Mouse (Mus musculus): ENCODE results near the gene March9. TPM values are rescaled to one million over a fixed set of nuclear protein-coding genes. Genes with fewer than 3 reads are reported as not detected.

The March9 gene
- polyA plus RNA-seq, 1 experiment from 2014 or later: 1.5 TPM

DNA sequence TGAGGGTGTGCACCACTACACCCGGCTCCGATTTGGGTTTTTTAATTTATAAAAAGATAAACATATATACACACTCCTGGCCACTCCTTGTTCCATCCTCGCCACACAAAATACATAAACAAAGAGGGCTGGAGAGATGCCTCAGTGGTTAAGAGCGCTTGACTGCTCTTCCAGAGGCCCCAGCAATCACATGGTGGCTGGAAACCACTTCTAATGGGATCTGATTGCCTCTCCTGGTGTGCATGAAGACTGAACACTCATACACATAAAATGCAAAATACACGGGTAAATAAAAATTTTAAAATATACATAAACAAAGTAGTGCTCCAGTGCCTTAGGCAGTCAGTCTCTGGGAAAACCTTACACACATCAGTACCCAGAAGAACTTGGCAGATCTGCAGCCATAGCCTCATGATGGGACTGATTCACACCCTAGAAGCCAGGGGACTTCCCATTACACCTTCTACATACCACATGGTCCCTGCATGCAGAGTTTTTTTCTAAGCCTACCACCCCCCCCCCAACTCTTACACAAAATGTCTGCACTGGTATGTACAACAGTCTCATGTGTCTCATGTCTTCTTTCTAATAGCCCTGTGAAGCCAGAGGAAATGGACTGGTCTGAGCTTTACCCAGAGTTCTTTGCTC lies 17.4 kb downstream of the March9 start:
- peak overlapping the region; percentile 79 for H3K4me3 ChIP-seq
- H3K4me2 ChIP-seq (replicated peaks): peak overlapping the region; percentile 97
- peak overlapping the region; percentile 79 for H3K9ac ChIP-seq
- peaks cover 19% of the 10 kb centered on the region for H3K4me1 ChIP-seq
- H3K9me3 ChIP-seq: no peaks in the 10 kb centered on the region
- WGBS: 16% methylated on average over 5 of the region's 5 CpGs
- H3K27me3 ChIP-seq: peaks cover 24% of the 10 kb centered on the region
- peak overlapping the region; percentile 69; the same call in 1 of the 2 replicates for H3K27ac ChIP-seq
- H3K36me3 ChIP-seq: peaks cover 34% of the 10 kb centered on the region
- no peak for ATAC-seq (ENCODE audit: low FRiP score, low read depth)

DNA sequence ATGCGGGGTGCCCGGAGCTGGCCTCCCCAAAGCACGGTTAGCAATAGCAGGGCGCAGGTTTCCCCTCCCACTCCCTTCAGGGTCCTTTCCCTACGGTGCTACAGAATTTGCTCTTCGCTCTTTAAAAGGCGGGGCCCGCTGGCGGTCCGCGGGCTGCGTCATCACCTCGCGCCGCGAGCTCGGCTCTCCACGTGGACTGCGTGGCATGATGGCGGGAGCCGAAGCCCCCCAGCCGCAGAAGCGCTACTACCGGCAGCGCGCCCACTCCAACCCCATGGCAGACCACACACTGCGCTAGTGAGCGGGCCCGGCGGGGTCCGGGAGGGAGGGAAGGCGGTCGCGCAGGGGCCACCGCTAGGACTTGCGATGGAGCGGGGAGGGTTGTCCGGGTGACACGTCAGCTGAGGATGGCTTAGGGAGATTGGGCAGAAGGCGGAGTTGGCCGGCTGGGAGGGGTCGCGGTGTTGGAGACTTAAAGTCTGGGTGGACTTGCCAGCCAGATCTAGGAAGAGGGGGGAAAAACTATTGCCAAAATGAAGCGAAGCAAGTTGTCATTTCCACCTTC lies 18.1 kb downstream of the March9 start:
- peak overlapping the region; percentile 69 for H3K27ac ChIP-seq
- WGBS: under 1% methylated on average over 44 of the region's 44 CpGs
- ATAC-seq (ENCODE audit: low FRiP score, low read depth): peak; percentile 90

DNA sequence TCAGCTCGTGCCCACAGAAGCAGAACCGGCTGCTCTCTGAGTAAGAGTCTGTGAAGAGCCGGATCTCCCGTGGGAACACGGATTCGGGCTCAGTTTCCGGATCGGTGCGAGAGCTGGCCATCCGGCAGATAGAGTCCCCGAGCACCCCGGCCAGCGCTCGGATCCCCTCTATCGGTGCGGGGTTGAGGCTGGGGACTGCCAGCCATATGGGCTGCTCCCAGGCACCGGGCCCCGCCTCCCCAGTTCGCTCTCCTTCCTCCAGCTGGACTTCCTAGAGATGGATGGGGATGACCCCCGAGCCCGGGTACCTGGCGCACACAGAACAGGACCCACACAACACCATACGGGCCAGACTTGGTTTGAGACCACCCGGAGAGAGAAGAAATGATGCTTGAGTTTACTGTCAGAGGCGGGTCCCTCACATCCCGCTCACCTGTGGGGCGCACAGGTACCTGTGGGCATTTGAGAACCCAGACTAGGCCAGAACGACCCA lies 18.7 kb downstream of the March9 start, which contains the start of the genes Mettl1 and Eef1akmt3:
Gene Mettl1 (plus strand): TSS at position 141 of the 493 bp plus-strand sequence.
Gene Eef1akmt3 (minus strand): TSS at position 240 of the 493 bp plus-strand sequence.
- Histone ChIP-seq H3K9me3 (no peaks in the 10 kb centered on the region), H3K27ac (peak within 1 kb of the TSS; percentile 69), H3K4me1 (peaks cover 19% of the 10 kb centered on the region), H3K9ac (peak within 1 kb of the TSS; percentile 79), H3K36me3 (peaks cover 24% of the 10 kb centered on the region), H3K4me2 (replicated peaks) (peak within 1 kb of the TSS; percentile 97), H3K4me3 (peak within 1 kb of the TSS; percentile 79), H3K27me3 (peaks cover 12% of the 10 kb centered on the region)
- WGBS: under 1% methylated on average over 28 of the region's 28 CpGs
- peak; percentile 58 for ATAC-seq (ENCODE audit: low FRiP score, low read depth)

More for the DNA sequence above, 18.1 kb downstream of the March9 start:
- Histone ChIP-seq H3K9me3 (no peaks in the 10 kb centered on the region), H3K4me1 (peaks cover 19% of the 10 kb centered on the region), H3K4me3 (peak overlapping the region; percentile 79), H3K36me3 (peaks cover 30% of the 10 kb centered on the region), H3K9ac (peak overlapping the region; percentile 79), H3K4me2 (replicated peaks) (peak overlapping the region; percentile 97), H3K27me3 (peaks cover 17% of the 10 kb centered on the region)

DNA sequence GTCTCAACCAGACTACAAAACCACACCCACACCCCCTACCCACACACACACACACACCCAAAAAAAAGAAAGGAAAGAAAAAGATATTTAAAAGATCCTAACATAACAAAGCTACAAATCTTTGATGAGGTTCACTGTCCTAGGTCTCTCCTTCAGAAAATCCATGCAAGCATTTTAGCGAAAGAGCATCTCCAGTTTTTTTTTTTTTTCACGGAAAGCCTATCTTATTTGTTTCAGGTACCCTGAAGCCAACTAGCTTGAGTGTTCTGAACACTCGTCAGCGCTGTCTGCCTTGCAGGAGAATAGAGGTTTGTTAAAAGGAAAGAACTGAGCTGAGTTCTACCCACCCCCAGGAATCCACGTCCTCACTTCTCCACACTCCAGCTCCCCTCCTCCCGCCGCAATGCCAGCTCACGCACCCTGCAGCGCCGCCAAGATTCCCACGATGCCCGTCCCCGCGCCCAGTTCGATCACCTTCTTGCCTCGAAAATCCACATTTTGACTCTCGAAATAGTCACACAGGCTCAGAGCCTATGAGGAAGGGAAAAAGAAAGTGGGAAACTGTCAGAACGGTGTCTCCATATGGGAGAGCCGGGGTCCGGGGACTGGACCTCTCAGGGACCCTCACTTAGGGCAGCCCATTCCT lies 19.3 kb downstream of the March9 start:
- Histone ChIP-seq H3K4me3 (peak overlapping the region; percentile 79), H3K9me3 (no peaks in the 10 kb centered on the region), H3K27ac (peak overlapping the region; percentile 69), H3K27me3 (peaks cover 11% of the 10 kb centered on the region), H3K4me1 (peaks cover 19% of the 10 kb centered on the region), H3K4me2 (replicated peaks) (peak overlapping the region; percentile 97), H3K9ac (peak overlapping the region; percentile 79), H3K36me3 (peaks cover 21% of the 10 kb centered on the region)
- ATAC-seq (ENCODE audit: low FRiP score, low read depth): peak; percentile 26
- 1% methylated on average over 20 of the region's 20 CpGs for WGBS

DNA sequence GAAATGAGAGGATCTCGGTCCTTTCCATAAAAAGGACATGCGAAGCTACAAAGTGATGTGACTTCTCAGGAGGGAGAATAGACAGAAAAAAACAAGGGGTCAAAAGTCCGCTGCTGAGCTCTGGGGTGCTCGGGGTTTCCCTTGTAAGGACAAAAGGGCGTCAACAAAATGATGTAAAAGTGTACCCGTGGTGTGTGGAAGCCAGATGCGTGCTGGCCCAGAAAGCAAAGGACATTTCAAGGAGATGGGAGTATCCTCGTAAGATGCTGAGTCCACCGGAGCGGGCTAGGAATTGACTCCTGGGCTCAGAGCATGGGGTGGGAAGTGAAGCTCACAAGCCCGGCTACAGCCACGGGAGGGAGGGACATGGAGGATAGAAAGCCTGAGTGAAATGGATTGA lies 22.3 kb downstream of the March9 start:
- H3K9ac ChIP-seq: no peak overlapping the region
- no peak overlapping the region for H3K27ac ChIP-seq
- H3K4me1 ChIP-seq: peaks cover 12% of the 10 kb centered on the region
- no peak overlapping the region for H3K4me2 ChIP-seq (replicated peaks)
- peaks cover 11% of the 10 kb centered on the region for H3K27me3 ChIP-seq
- no peak for ATAC-seq (ENCODE audit: low FRiP score, low read depth)
- H3K9me3 ChIP-seq: no peaks in the 10 kb centered on the region
- no peaks in the 10 kb centered on the region for H3K36me3 ChIP-seq
- WGBS: 77% methylated on average over 12 of the region's 12 CpGs
- no peak overlapping the region for H3K4me3 ChIP-seq

DNA sequence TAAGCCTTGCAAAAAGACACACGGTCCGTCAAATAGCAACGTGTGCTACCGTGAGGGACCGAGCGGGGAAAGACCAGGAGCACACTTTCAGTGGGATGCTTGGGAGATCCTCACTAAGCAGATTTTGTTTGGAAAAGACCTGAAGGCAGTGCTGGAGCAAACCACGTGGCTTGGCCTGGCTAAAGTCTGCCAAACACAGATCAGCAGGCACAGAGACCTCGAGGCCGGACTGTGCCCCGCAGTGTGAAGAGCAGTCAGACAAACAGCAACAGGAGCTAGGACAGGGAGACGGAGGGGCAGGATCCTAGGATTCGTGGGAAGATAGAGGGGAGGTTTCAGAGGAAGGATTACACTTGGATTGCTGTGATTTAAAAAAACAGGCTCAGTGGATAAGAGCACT lies 23.7 kb downstream of the March9 start:
- Histone ChIP-seq H3K4me3 (no peak overlapping the region), H3K9ac (no peak overlapping the region), H3K27me3 (peaks cover 11% of the 10 kb centered on the region), H3K9me3 (no peaks in the 10 kb centered on the region), H3K27ac (no peak overlapping the region), H3K4me1 (peaks cover 7% of the 10 kb centered on the region), H3K4me2 (replicated peaks) (no peak overlapping the region), H3K36me3 (no peaks in the 10 kb centered on the region)
- 82% methylated on average over 12 of the region's 12 CpGs for WGBS
- no peak for ATAC-seq (ENCODE audit: low FRiP score, low read depth)

DNA sequence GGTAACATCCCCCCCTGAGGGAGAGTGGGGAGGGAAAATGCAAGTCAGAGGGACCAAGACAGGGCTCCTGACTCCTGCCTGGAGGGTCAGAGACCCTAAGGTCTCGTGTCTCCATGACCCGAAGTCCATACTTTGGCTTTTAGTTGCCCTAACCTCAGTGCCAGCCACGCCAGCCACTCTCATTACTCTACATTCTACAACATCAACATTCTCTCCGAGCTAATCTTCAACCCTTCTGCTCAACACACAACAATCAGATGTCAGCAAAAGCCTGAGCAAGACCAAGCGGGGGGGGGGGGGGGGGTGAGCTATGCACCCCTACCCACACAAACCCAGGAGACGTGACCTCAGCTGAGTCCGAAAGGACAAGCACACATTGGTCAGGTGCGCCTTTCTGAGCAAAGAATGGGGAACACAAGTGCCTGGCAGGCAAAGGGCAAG lies 26.7 kb downstream of the March9 start:
- H3K9me3 ChIP-seq: no peaks in the 10 kb centered on the region

DNA sequence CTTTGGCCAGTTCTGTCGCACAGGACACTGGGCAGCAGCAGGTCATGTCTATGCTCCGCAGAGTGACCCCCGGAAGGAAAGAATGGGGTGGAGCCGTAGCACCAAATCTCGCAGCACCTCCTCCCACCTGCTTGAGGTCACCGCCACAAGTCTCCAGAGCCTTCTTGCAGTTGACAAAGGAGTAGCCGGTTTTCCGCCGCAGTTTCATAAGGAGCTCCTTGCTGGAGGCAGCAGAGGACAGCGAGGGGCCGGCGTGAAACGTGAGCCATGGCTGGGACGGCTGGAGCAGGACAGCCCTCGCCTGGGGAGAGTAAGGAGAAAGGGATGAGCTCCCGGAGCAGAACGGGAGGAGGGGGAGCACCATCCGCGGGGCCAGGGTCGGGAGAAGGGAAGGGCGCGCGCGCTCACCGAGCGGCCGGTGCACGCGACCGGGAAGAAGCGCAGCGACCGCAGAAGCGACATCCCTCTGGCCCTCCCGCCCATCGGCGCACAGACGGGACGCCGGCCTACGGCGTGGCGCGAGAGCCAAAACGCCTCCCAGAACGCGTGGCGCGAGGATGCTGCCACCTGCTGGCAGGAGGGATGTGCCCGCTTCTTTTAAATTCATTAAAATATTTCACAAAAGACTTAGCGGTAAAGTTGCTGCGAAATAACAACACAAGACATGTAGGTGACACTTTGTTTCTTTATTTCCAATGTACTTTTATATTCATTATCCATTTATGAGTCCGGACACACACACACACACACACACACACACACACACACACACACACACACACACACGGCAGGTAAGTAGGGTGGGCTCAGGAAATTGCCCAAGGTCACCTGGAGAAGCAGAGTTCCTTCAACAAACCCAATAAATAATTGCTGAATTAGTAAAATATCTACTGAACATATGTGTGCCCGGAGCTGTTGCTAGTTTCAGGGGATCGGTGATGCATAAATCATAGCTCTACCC lies 29.4 kb downstream of the March9 start, which contains the start of gene Tsfm:
Gene Tsfm (minus strand): TSS at position 505 of the 961 bp plus-strand sequence.
- Histone ChIP-seq H3K36me3 (peaks cover 39% of the 10 kb centered on the region), H3K27ac (peak within 1 kb of the TSS; percentile 75), H3K4me3 (peak within 1 kb of the TSS; percentile 92), H3K4me1 (peaks cover 8% of the 10 kb centered on the region), H3K4me2 (replicated peaks) (peak within 1 kb of the TSS; percentile 87), H3K27me3 (no peaks in the 10 kb centered on the region), H3K9me3 (no peaks in the 10 kb centered on the region), H3K9ac (peak within 1 kb of the TSS; percentile 94)
- peak; percentile 80 for ATAC-seq (ENCODE audit: low FRiP score, low read depth)
- 5% methylated on average over 55 of the region's 56 CpGs for WGBS

More for the DNA sequence above, 26.7 kb downstream of the March9 start:
- ATAC-seq (ENCODE audit: low FRiP score, low read depth): no peak
- no peak overlapping the region for H3K9ac ChIP-seq
- peaks cover 12% of the 10 kb centered on the region for H3K36me3 ChIP-seq
- H3K4me2 ChIP-seq (replicated peaks): no peak overlapping the region
- no peak overlapping the region for H3K4me3 ChIP-seq
- peaks cover 8% of the 10 kb centered on the region for H3K4me1 ChIP-seq
- H3K27ac ChIP-seq: no peak overlapping the region
- WGBS: 77% methylated on average over 8 of the region's 8 CpGs
- H3K27me3 ChIP-seq: no peaks in the 10 kb centered on the region

DNA sequence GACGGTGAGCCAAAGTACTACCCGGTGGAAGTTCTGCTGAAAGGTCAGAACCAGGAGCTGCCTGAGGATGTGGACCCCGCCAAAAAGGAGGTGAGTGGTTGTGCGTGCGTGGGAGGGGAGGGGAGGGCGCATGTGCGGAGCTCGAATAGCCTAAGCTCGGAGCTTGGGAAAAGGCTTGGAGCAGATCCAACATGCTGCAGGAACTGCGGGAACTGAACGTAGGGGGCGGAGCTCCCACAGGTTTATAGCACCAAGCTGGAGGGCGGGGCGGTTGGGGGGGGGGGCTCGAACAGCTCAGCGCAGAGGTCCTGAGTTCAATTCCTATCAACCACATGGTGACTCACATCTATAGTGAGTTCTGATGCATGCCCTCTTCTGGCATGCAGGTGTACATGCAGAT lies 41.6 kb downstream of the March9 start:
- H3K9me3 ChIP-seq: no peaks in the 10 kb centered on the region
- no peak overlapping the region for H3K4me2 ChIP-seq (replicated peaks)
- no peak for ATAC-seq (ENCODE audit: low FRiP score, low read depth)
- peaks cover 21% of the 10 kb centered on the region for H3K4me1 ChIP-seq
- 63% methylated on average over 16 of the region's 16 CpGs for WGBS
- H3K27me3 ChIP-seq: no peaks in the 10 kb centered on the region
- H3K27ac ChIP-seq: no peak overlapping the region
- H3K4me3 ChIP-seq: no peak overlapping the region
- H3K9ac ChIP-seq: no peak overlapping the region
- peaks cover 17% of the 10 kb centered on the region for H3K36me3 ChIP-seq

DNA sequence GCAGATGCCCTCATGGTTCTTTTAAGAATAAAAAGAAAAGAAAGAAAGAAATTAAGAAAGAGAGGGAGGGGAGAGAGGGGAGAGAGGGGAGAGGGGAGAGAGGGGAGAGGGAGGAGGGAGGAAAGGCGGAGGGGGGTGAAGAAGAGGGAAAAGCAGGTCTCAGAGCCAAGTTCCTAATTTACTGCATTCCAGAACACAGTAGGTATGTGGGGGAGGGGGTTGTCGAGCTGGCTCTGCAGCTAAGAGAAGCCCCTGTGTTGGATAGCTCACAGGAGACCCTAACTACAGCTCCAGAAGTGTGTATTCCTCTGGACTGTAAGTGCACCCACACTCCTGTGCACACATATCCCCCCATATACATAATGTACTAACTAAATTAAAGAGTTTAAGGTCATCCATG lies 42.9 kb downstream of the March9 start:
- WGBS: 19% methylated on average over 2 of the region's 2 CpGs
- Histone ChIP-seq H3K36me3 (peaks cover 5% of the 10 kb centered on the region), H3K27me3 (no peaks in the 10 kb centered on the region), H3K27ac (peak overlapping the region; percentile 10; the same call in 1 of the 2 replicates), H3K9me3 (no peaks in the 10 kb centered on the region), H3K4me3 (no peak overlapping the region), H3K9ac (no peak overlapping the region), H3K4me2 (replicated peaks) (peak overlapping the region; percentile 2; the same call in 1 of the 2 replicates), H3K4me1 (peaks cover 21% of the 10 kb centered on the region)
- peak; percentile 68; the same call in 1 of the 2 replicates for ATAC-seq (ENCODE audit: low FRiP score, low read depth)

DNA sequence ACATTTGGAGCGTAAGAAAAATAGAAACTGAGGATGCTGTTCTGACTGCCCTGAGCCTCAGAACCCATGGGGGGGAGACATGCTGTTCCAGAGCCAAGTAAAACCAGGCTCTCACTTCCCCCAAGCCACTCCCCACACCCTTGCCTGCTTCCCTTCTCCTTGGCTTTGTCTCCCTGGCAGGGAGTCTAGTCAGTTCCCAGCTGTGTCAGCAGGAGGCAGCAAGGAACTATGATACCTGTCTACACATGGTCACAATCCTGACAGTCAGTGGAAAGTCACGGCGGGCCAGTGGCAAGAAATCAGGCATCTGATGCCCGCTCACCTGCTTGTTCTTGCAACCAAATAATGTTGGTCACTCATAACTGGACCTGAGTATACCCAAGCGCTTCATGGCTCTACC lies 43.5 kb downstream of the March9 start:
- Histone ChIP-seq H3K9ac (no peak overlapping the region), H3K4me1 (peaks cover 21% of the 10 kb centered on the region), H3K27me3 (no peaks in the 10 kb centered on the region), H3K27ac (no peak overlapping the region; the same call in 1 of the 2 replicates), H3K9me3 (no peaks in the 10 kb centered on the region), H3K4me2 (replicated peaks) (peak overlapping the region; percentile 2; the same call in 1 of the 2 replicates), H3K36me3 (no peaks in the 10 kb centered on the region), H3K4me3 (no peak overlapping the region)
- WGBS: 45% methylated on average over 5 of the region's 5 CpGs
- ATAC-seq (ENCODE audit: low FRiP score, low read depth): peak; percentile 72; the same call in 1 of the 2 replicates
